Mouse (Mus musculus): ENCODE results near the gene Rcbtb2. TPM values are rescaled to one million over a fixed set of nuclear protein-coding genes. Genes with fewer than 3 reads are reported as not detected.

Rcbtb2 gene
- polyA plus RNA-seq, 1 experiment from 2014 or later: 66.8 TPM

- Histone ChIP-seq H3K4me3 (no peak overlapping the region), H3K9me3 (no peaks in the 10 kb centered on the region), H3K4me1 (replicated peaks) (no peaks in the 10 kb centered on the region), H3K27me3 (no peaks in the 10 kb centered on the region), H3K27ac (replicated peaks) (no peak overlapping the region), H3K4me2 (no peak overlapping the region), H3K36me3 (no peaks in the 10 kb centered on the region), H3K9ac (no peak overlapping the region)
- WGBS: 82% methylated on average over 7 of the region's 7 CpGs
- ATAC-seq (ENCODE audit: low FRiP score, low read depth): no peak
Observed at GRCm38 (mm10) chr14:73117411-73118392, 5.1 kb upstream of the Rcbtb2 start.

- H3K27me3 ChIP-seq: no peaks in the 10 kb centered on the region
- no peak overlapping the region for H3K4me2 ChIP-seq
- H3K9me3 ChIP-seq: no peaks in the 10 kb centered on the region
- H3K36me3 ChIP-seq: no peaks in the 10 kb centered on the region
- no peak overlapping the region for H3K9ac ChIP-seq
- H3K27ac ChIP-seq (replicated peaks): no peak overlapping the region
- no peak overlapping the region for H3K4me3 ChIP-seq
- 75% methylated on average over 14 of the region's 14 CpGs for WGBS
- ATAC-seq (ENCODE audit: low FRiP score, low read depth): no peak
- no peaks in the 10 kb centered on the region for H3K4me1 ChIP-seq (replicated peaks)
Observed at GRCm38 (mm10) chr14:73118482-73119347, 4.1 kb upstream of the Rcbtb2 start.

GRCm38 (mm10) chr14:73119459-73119858 is 3.4 kb upstream of the Rcbtb2 start:
- H3K4me1 ChIP-seq (replicated peaks): no peaks in the 10 kb centered on the region
- no peaks in the 10 kb centered on the region for H3K36me3 ChIP-seq
- H3K9ac ChIP-seq: no peak overlapping the region
- H3K27me3 ChIP-seq: no peaks in the 10 kb centered on the region
- no peak for ATAC-seq (ENCODE audit: low FRiP score, low read depth)
- 57% methylated on average over 6 of the region's 6 CpGs for WGBS
- no peak overlapping the region for H3K27ac ChIP-seq (replicated peaks)
- no peaks in the 10 kb centered on the region for H3K9me3 ChIP-seq
- H3K4me2 ChIP-seq: no peak overlapping the region
- no peak overlapping the region for H3K4me3 ChIP-seq

- no peak overlapping the region for H3K27ac ChIP-seq (replicated peaks)
- H3K4me3 ChIP-seq: no peak overlapping the region
- ATAC-seq (ENCODE audit: low FRiP score, low read depth): no peak
- no peaks in the 10 kb centered on the region for H3K4me1 ChIP-seq (replicated peaks)
- no peaks in the 10 kb centered on the region for H3K36me3 ChIP-seq
- no peak overlapping the region for H3K4me2 ChIP-seq
- H3K27me3 ChIP-seq: no peaks in the 10 kb centered on the region
- H3K9me3 ChIP-seq: no peaks in the 10 kb centered on the region
- WGBS: 58% methylated on average over 2 of the region's 2 CpGs
- no peak overlapping the region for H3K9ac ChIP-seq
Observed at GRCm38 (mm10) chr14:73119966-73120365, 2.9 kb upstream of the Rcbtb2 start.

GRCm38 (mm10) chr14:73122211-73122922 is 470 bp upstream of the Rcbtb2 start:
- Histone ChIP-seq H3K36me3 (no peaks in the 10 kb centered on the region), H3K4me3 (no peak overlapping the region), H3K9ac (no peak overlapping the region), H3K27ac (replicated peaks) (no peak overlapping the region), H3K4me1 (replicated peaks) (no peaks in the 10 kb centered on the region), H3K27me3 (no peaks in the 10 kb centered on the region), H3K4me2 (no peak overlapping the region), H3K9me3 (no peaks in the 10 kb centered on the region)
- ATAC-seq (ENCODE audit: low FRiP score, low read depth): no peak
- WGBS: 62% methylated on average over 4 of the region's 4 CpGs

GRCm38 (mm10) chr14:73123381-73123780 is 544 bp downstream of the Rcbtb2 start:
- no peak for ATAC-seq (ENCODE audit: low FRiP score, low read depth)
- WGBS: 98% methylated on average over 9 of the region's 9 CpGs
- H3K27ac ChIP-seq (replicated peaks): no peak overlapping the region

GRCm38 (mm10) chr14:73123786-73124185 is 949 bp downstream of the Rcbtb2 start:
- Histone ChIP-seq H3K4me2 (no peak overlapping the region), H3K4me1 (replicated peaks) (no peaks in the 10 kb centered on the region), H3K4me3 (no peak overlapping the region), H3K36me3 (no peaks in the 10 kb centered on the region), H3K27me3 (no peaks in the 10 kb centered on the region), H3K9ac (no peak overlapping the region), H3K9me3 (no peaks in the 10 kb centered on the region), H3K27ac (replicated peaks) (no peak overlapping the region)
- 83% methylated on average over 9 of the region's 9 CpGs for WGBS
- no peak for ATAC-seq (ENCODE audit: low FRiP score, low read depth)

More at GRCm38 (mm10) chr14:73123381-73123780, 544 bp downstream of the Rcbtb2 start:
- no peak overlapping the region for H3K4me3 ChIP-seq
- no peaks in the 10 kb centered on the region for H3K9me3 ChIP-seq
- H3K36me3 ChIP-seq: no peaks in the 10 kb centered on the region
- H3K4me1 ChIP-seq (replicated peaks): no peaks in the 10 kb centered on the region
- no peak overlapping the region for H3K9ac ChIP-seq
- H3K4me2 ChIP-seq: no peak overlapping the region
- H3K27me3 ChIP-seq: no peaks in the 10 kb centered on the region

GRCm38 (mm10) chr14:73130519-73130918 is 7.7 kb downstream of the Rcbtb2 start:
- Histone ChIP-seq H3K4me3 (no peak overlapping the region), H3K9me3 (no peaks in the 10 kb centered on the region), H3K27ac (replicated peaks) (no peak overlapping the region), H3K36me3 (no peaks in the 10 kb centered on the region), H3K27me3 (no peaks in the 10 kb centered on the region), H3K4me2 (no peak overlapping the region), H3K4me1 (replicated peaks) (no peaks in the 10 kb centered on the region), H3K9ac (no peak overlapping the region)
- 60% methylated on average over 5 of the region's 5 CpGs for WGBS
- no peak for ATAC-seq (ENCODE audit: low FRiP score, low read depth)

GRCm38 (mm10) chr14:73131856-73132410 is 9.1 kb downstream of the Rcbtb2 start:
- Histone ChIP-seq H3K36me3 (no peaks in the 10 kb centered on the region), H3K27ac (replicated peaks) (no peak overlapping the region), H3K4me2 (no peak overlapping the region), H3K27me3 (no peaks in the 10 kb centered on the region), H3K9ac (no peak overlapping the region), H3K4me3 (no peak overlapping the region), H3K4me1 (replicated peaks) (no peaks in the 10 kb centered on the region), H3K9me3 (no peaks in the 10 kb centered on the region)
- 90% methylated on average over 16 of the region's 16 CpGs for WGBS
- no peak for ATAC-seq (ENCODE audit: low FRiP score, low read depth)

- no peak overlapping the region for H3K4me2 ChIP-seq
- H3K4me3 ChIP-seq: no peak overlapping the region
- no peak for ATAC-seq (ENCODE audit: low FRiP score, low read depth)
- H3K9ac ChIP-seq: no peak overlapping the region
- H3K9me3 ChIP-seq: no peaks in the 10 kb centered on the region
- WGBS: 77% methylated on average over 4 of the region's 4 CpGs
- no peaks in the 10 kb centered on the region for H3K4me1 ChIP-seq (replicated peaks)
- H3K27ac ChIP-seq (replicated peaks): no peak overlapping the region
- no peaks in the 10 kb centered on the region for H3K27me3 ChIP-seq
- H3K36me3 ChIP-seq: no peaks in the 10 kb centered on the region
Observed at GRCm38 (mm10) chr14:73132731-73133130, 9.9 kb downstream of the Rcbtb2 start.

- no peaks in the 10 kb centered on the region for H3K9me3 ChIP-seq
- H3K4me3 ChIP-seq: no peak overlapping the region
- no peak overlapping the region for H3K27ac ChIP-seq (replicated peaks)
- no peaks in the 10 kb centered on the region for H3K27me3 ChIP-seq
- no peaks in the 10 kb centered on the region for H3K36me3 ChIP-seq
- H3K4me1 ChIP-seq (replicated peaks): peaks cover 6% of the 10 kb centered on the region
- WGBS: 84% methylated on average over 5 of the region's 5 CpGs
- ATAC-seq (ENCODE audit: low FRiP score, low read depth): no peak
- no peak overlapping the region for H3K9ac ChIP-seq
- H3K4me2 ChIP-seq: no peak overlapping the region
Observed at GRCm38 (mm10) chr14:73137234-73137633, 14.4 kb downstream of the Rcbtb2 start.

Data from hindbrain, embryonic 15.5 days (tissue).